Mouse (Mus musculus) liver, adult 2 months (tissue): Measurements from ENCODE around the gene Zic5. TPM values are rescaled to one million over a fixed set of nuclear protein-coding genes. Genes with fewer than 3 reads are reported as not detected.

ENCODE experiments used
- DNase-seq: peaks from one replicate; pipeline ENCODE4 v3.0.0-alpha.2; 2011; ENCODE audit warnings: low read depth, low spot score; ENCODE audit errors: extremely low read depth
- H3K27ac ChIP-seq: fragments of 200-500 bp; replicated peaks from 2 replicates; pipeline ENCODE4 v1.5.1; 2012; ENCODE audit warnings: low read depth, mild to moderate bottlenecking, control low read depth, inconsistent platforms, low read length; ENCODE audit not compliant: insufficient read depth
- H3K27me3 ChIP-seq: fragments of 200-500 bp; 2 replicates; pipeline ENCODE4 v1.6.1; 2012; ENCODE audit warnings: mild to moderate bottlenecking, moderate library complexity, low read length, inconsistent platforms; ENCODE audit not compliant: control insufficient read depth, insufficient read depth
- H3K36me3 ChIP-seq: fragments of 200-500 bp; 2 replicates; pipeline ENCODE4 v1.6.1; 2012; ENCODE audit warnings: low read length, inconsistent platforms; ENCODE audit not compliant: control insufficient read depth, insufficient read depth
- H3K4me1 ChIP-seq: fragments of 200-500 bp; 2 replicates; pipeline ENCODE4 v1.6.1; 2011; ENCODE audit warnings: low read length; ENCODE audit not compliant: control insufficient read depth, insufficient read depth
- H3K4me3 ChIP-seq: fragments of 200-500 bp; 2 replicates; pipeline ENCODE4 v1.5.1; 2011; ENCODE audit warnings: low read depth, mild to moderate bottlenecking, control low read depth, low read length, moderate library complexity; ENCODE audit not compliant: insufficient read depth
- H3K79me2 ChIP-seq: fragments of 200-500 bp; 2 replicates; pipeline ENCODE4 v1.6.1; 2012; ENCODE audit warnings: inconsistent platforms, mild to moderate bottlenecking, low read length, moderate library complexity; ENCODE audit not compliant: control insufficient read depth, insufficient read depth
- H3K9ac ChIP-seq: fragments of 200-500 bp; 2 replicates; pipeline ENCODE4 v1.6.1; 2012; ENCODE audit warnings: low read depth, mild to moderate bottlenecking, control low read depth, inconsistent platforms, low read length
- CTCF ChIP-seq: fragments of 200-500 bp; IDR thresholded peaks from 2 replicates; pipeline ENCODE4 v1.5.1; 2011; ENCODE audit warnings: low read depth, low read length, control low read depth
- POLR2A ChIP-seq: fragments of 200-500 bp; IDR thresholded peaks from 2 replicates; pipeline ENCODE4 v1.6.1; 2011; ENCODE audit warnings: low read length, control low read depth; ENCODE audit not compliant: insufficient read depth; ENCODE audit errors: extremely low read depth
- WGBS: fragments of 180-500 bp; shearing (Covaris S2); methylation state at CpG from one replicate; pipeline ENCODE4 v1.1.7; 2018; 5-methylcytosine and 5-hydroxymethylcytosine counted together
- polyA plus RNA-seq: library from polyadenylated mRNA; depleted of rRNA; stranded (reverse); fragments of >200 nt; gene quantifications from 2 replicates; pipeline ENCODE4 v1.2.3, GENCODE M21; 2012; rRNA removed
- total RNA-seq: library from RNA; depleted of rRNA; stranded (reverse); fragments of >200 nt; gene quantifications from 2 replicates; pipeline ENCODE4 v1.2.3, GENCODE M21; 2014; rRNA removed

The Zic5 gene
- total and polyA plus RNA-seq, 2 experiments, result not detected

GRCm38 (mm10) chr14:122412841-122413541, 52.5 kb downstream of the Zic5 start:
- 82% methylated on average over 2 of the region's 2 CpGs for WGBS
- Histone ChIP-seq H3K4me3 (no peak overlapping the region), H3K9ac (no peak overlapping the region), H3K79me2 (no peaks in the 10 kb centered on the region), H3K27me3 (no peaks in the 10 kb centered on the region; the same call in 1 of the 2 replicates), H3K4me1 (no peaks in the 10 kb centered on the region), H3K27ac (no peak overlapping the region), H3K36me3 (no peaks in the 10 kb centered on the region)
- no peak for DNase-seq
- TF ChIP-seq CTCF (no peak), POLR2A (no peak)

Other genes starting within 250 kb of the Zic5 start
- not detected in 2 replicates for gene Gm5089, start 14.6 kb downstream of the Zic5 start, total RNA-seq
- not detected in 2 replicates for gene Gm5089, start 14.6 kb downstream of the Zic5 start, polyA plus RNA-seq
- gene Zic2, start 9.8 kb upstream of the Zic5 start, total RNA-seq, result not detected in 2 replicates
- gene Zic2, start 9.8 kb upstream of the Zic5 start, polyA plus RNA-seq, result not detected in 2 replicates
- not detected in 2 replicates for gene Gm10837, start 24.9 kb upstream of the Zic5 start, total RNA-seq
- not detected in 2 replicates for gene Gm10837, start 24.9 kb upstream of the Zic5 start, polyA plus RNA-seq
- 46.7 and 54.1 TPM in 2 replicates for gene Pcca, start 68.6 kb upstream of the Zic5 start, total RNA-seq
- 26.3 and 28.8 TPM in 2 replicates for gene Pcca, start 68.6 kb upstream of the Zic5 start, polyA plus RNA-seq